Mouse (Mus musculus): ENCODE data around the gene Dclk1.
A peak's percentile ranks its signal among the peaks of the same experiment; 100 is the strongest.

Dclk1 gene

DNA sequence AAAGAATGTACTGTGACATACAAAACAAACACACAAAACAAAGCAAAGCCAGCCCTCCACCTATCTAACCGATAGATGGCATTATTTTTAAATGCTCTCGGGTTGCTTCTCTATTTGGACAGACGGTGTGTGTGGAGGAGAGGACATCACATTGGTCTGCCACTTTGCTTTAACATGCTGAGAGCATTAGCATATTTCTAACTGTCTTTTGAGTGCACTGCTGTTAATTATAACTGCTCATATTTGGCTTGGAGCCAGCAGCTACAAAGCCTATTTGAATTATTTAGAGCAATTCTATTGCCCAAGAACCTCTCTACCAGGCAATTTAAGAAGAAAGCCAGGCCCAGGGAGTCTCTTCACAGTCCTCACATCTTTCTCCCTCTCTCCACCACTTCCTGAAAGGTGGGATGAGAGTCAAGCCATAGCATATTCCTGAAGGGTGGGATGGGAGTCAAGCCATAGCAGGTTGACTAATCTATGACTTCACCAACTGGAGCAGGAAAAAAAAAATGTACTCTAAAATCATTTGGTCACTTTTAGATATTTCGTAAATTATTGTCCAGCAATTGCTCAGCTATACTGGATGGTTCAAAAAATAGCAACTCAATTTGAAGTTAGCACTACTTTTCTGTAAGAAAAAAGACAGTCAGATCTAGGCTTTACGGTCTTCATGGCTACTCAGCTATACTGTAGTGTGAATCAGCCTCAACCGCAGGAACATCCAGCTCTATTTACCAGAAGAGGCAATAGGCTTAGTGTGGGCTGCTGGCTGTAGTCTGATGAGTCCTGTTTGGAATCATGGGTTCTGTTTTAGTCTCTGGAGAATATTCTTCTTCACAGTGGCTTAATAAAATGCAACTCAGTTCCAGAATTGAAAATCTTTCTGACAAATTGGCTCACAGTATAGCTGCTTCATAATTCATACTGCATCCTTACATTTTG lies 155.9 kb downstream of the Dclk1 start:
- no peak for DNase-seq (ENCODE audit: low read depth, low spot score)

DNA sequence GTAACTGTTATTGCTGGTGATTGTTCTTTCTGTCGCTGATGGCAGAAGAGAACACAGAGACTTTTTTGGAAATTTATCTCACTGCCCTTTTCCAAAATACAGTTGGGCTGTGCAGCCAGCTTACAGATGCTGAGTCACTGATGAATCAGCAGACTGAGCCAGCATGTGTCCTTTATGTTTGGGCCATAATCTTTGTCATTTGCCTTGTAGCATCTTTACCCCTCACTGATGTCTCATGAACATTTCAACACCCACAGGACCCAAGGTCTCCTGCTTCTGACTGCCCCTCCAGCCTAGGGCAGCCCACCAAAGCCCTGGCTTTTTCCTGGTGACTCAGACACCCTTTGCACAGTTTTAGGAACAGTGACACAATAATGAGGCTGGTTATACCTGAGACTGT lies 159.1 kb downstream of the Dclk1 start:
- no peak for DNase-seq (ENCODE audit: low read depth, low spot score)

GRCm38 (mm10) chr3:55404751-55405150 lies 162.6 kb downstream of the Dclk1 start:
- DNase-seq (ENCODE audit: low read depth, low spot score), result no peak

DNA sequence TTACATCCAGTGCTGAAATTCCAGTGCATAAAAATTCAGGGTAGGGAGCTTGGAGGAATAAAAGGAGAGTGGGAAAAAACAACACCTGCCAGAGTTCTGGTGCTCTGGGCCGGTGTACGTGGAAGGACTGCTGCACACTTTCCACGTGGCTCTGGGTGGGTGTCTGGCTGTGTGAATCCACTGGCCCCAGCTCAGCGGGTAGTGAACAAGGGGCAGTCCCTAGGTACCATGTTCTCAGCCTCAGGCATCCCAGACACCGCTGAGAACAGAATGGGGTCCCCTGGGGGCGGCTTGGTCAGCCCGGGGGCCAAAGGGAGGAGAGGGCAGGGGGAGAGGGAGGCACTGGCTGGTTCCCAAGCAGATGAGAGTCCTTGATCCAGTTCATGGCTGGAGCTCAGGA lies 164.5 kb downstream of the Dclk1 start:
- DNase-seq (ENCODE audit: low read depth, low spot score), result no peak

DNA sequence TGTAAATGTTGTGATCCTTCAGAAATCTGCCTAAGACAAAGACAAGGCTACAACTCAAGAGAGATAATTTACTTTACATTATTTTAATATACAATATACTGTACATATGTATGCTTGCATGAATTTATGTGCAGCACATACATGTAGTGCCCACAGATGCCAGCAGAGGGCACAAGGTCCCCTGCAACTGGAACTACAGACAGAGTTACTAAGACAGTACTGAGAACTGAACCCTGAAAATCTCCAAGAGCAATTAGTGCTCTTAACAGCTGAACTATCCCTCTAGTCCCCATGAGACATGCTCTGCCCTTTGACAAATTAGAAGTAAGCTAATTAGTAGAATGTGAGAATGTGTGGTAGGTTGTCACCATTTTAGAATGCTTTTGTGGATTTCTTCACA lies 169.4 kb downstream of the Dclk1 start:
- DNase-seq (ENCODE audit: low read depth, low spot score), result no peak

DNA sequence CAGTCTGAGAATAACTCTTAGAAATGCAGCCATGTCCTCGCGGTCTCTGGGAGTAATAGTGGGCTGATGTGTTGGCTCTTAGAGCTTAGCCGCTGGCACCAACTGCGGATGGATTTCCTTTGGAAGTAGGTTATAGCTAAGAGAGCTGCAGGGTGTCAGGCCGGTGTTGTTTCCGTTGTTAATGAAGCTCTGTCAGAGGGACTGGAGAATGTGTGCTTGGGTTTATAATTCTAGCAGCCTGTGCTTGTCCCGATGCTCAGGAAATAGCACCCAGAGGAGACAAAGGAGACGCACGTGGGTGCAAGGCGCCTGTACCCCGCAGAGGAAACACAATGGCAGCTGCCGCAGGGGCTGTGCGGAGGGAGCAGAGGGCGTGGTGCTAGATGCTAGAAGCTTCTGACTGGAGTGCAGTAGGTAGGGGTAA lies 173.4 kb downstream of the Dclk1 start:
- no peak for DNase-seq (ENCODE audit: low read depth, low spot score)

DNA sequence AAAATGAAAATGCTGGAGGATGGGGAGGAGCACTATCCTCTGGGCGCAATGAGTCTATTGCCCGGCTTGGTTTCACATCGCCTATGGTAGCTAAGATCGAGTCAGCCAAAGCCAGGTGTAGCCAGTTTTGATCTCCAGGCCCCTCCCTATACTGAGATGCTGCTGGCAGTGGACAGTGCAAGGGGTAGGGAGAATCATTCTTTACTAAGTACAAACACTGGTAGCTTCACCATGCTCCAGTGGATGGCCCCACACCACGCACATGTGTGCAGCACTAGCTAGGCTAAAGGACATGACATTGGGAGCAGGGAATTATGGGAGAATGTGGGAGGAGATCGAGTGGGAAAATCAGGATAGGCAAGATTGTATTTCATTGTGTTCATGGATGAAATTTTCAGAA lies 176.7 kb downstream of the Dclk1 start:
- DNase-seq (ENCODE audit: low read depth, low spot score), result no peak

DNA sequence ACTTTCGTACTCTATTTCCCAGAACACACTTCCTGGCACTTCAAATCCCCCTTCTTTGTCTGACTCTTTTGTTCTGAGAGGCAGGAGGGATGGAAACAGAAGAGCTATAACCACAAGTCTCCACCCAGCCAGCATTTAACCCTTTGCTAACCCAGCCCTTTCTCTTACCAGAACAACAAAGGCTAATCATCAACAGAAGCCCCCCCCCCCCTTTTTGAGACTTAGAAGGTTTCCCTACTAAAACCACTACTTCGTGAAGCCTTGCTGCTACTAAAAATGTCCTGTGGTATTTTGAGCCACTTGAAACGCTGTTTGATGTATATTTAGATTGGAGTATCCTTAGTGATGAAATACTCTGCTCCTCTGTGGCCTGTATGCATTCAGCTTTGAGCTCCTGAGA lies 177.2 kb downstream of the Dclk1 start:
- no peak for DNase-seq (ENCODE audit: low read depth, low spot score)

GRCm38 (mm10) chr3:55420436-55421083 lies 178.4 kb downstream of the Dclk1 start:
- DNase-seq (ENCODE audit: low read depth, low spot score), result no peak

GRCm38 (mm10) chr3:55423640-55424397 lies 181.7 kb downstream of the Dclk1 start:
- no peak for DNase-seq (ENCODE audit: low read depth, low spot score)

- DNase-seq (ENCODE audit: low read depth, low spot score), result peak; percentile 23
These were observed 187.9 kb downstream of the Dclk1 start for GRCm38 (mm10) chr3:55430022-55430549.

DNA sequence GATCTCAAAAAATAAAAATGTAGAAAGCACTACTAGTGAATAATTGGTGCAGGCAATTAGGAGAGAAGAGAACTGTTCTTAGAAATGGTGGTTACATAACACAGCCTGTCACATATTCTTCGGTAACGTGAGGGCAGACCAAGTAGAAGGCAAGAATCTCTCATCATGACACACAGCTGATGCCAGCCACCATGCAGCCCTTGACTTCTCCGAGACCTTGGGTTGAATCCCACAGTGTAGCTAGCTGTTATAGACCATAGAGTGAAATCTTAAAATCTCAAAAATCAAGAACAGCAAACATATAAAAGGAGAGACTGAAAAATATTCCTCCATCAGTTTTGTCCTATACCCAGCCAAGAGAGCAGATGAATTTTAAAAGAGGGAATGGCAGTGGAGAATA lies 189.1 kb downstream of the Dclk1 start:
- no peak for DNase-seq (ENCODE audit: low read depth, low spot score)

DNA sequence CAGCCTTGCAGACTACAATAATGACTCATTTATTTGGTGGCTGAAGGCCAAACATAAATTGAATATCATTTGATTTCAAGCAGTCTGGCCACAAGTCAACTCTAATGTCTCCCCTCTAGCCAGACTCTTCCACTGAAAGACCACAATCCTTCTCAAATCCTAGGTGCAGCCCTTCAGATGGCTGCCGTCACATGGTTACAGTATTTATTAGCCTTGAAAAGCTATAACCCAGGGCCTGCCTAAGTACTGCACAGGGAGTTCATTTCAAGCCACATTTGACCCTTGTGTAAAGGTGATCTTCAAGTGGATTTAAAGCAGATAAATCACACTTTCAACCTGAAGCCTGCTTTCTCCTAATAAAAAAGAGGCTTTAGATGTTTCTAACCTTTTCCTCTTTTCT lies 192.1 kb downstream of the Dclk1 start:
- DNase-seq (ENCODE audit: low read depth, low spot score), result no peak

- no peak for DNase-seq (ENCODE audit: low read depth, low spot score)
These were observed 196.8 kb downstream of the Dclk1 start for GRCm38 (mm10) chr3:55438824-55439446.

GRCm38 (mm10) chr3:55440342-55440741 lies 198.2 kb downstream of the Dclk1 start:
- no peak for DNase-seq (ENCODE audit: low read depth, low spot score)

DNA sequence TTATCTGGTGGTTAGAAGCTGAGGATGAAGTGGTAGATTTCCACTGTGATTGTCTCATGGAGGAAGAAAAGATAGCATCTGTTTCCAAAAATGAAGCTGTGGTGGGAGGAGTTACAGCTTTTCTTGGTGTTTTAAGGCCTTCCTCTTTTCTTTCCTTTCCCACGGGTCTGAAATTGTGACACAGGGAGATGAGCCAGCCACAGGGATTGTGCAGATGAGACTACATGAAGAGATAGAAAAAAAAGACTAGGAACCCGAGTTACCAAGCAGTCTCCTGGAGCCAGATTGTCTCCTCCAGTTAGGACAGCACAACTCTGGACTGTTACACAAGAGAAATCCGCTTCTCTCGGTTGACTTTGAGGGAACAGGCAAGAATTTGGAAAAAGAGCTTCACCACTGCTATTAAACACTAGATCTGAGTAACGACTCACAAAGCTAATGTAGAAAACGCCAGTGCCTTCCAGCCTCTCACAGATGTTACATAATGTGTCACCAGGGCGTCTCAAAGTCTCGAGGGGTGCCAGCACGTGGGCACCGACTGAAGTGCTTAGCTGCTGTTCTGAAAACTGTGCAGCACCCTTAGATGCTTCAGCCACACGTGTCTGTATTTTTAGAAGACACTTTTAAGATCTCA lies 200.0 kb downstream of the Dclk1 start:
- no peak for DNase-seq (ENCODE audit: low read depth, low spot score)

- DNase-seq (ENCODE audit: low read depth, low spot score), result no peak
These were observed 201.1 kb downstream of the Dclk1 start for GRCm38 (mm10) chr3:55443271-55443670.

- no peak for DNase-seq (ENCODE audit: low read depth, low spot score)
These were observed 201.6 kb downstream of the Dclk1 start for GRCm38 (mm10) chr3:55443725-55444124.

GRCm38 (mm10) chr3:55446681-55447080 lies 204.5 kb downstream of the Dclk1 start:
- no peak for DNase-seq (ENCODE audit: low read depth, low spot score)

DNA sequence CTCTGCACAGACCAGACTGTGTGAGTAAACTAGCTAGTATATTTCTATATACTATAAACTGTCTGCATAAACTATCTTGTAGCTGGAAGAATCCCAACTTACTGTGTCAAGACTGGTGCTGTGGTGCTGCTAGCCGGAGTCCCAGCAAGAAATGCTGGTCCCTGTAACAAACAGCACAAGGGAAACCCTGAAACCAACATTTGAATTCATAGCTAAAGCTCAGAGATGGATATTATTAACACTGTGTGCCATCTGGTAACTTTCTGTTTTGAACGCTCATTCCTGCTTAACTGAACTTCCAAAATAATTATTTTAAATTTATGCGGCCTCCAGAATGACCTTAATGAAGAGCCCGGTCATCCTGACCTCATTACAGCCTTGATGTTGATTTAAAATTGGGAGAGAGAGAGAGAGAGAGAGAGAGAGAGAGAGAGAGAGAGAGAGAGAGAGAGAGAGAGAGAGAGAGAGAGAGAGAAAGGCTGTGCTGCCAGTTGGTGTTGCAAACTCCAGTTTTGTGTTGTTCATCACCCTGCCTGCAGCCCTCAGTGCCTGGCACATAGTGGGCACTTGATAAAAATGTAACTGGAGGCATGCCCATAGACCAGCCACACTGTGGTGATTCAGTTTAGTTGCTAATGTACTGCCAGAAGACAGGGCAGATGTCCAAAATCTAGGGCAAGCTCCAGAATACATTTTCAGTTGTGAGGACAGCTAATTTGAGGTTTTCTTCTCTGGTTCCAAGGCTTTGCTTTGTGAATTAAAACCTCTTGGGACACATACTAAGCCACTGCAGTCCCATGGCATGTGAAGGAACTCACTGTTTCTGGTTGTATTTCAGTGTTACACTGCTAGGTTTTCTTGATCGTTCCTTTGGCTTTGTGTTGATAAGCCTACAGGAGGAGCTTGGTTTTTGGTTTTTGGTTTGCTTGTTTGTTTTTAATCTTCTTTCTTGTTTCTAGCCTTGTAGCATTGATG lies 205.6 kb downstream of the Dclk1 start:
- DNase-seq (ENCODE audit: low read depth, low spot score), result no peak
